In the genomic region with DNA sequence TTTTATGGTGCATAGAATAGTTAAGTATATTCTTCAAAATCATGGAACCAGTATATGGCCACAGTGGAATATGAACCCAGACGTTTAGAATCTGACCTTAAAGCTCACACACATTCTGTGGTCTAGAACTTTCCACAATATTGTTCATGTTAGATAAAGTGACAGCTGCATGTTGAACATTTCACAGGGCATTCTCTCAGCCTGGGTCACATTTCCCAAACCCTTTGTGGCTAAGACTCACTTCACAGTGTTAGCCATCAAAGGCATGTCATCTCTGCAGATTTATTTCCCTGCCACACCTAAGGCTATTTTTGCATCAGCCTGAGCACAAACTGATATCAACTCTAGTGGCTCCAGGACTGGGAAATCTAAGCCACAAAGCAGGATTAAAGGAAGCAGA, we compare ENCODE assay signal across 17 mouse cellular contexts. TPM values are rescaled to one million over a fixed set of nuclear protein-coding genes. Genes with fewer than 3 reads are reported as not detected.
A peak's percentile ranks its signal among the peaks of the same experiment; 100 is the strongest.
DNase-seq lines count a peak whose midpoint lies in the region; ATAC-seq and TF ChIP-seq lines count a peak whose summit lies in the region.
"Had no signal": no experiment of that assay in that cellular context is flagged by ENCODE, and none has a peak within 500 bp of the region (broad histone marks: within the 10 kb centered on the region; RNA-seq: fewer than 3 reads in every experiment).

No protein-coding gene starts in this region.

- ATAC-seq in heart, embryonic 13.5 days (ENCODE audit: extremely low read depth, insufficient number of reproducible peaks, low FRiP score, low TSS enrichment) = no peak
- 0 out of 2 replicates have a peak, but pooled peaks have one; percentile 36 for ATAC-seq in heart, postnatal 0 days (ENCODE audit: insufficient read depth, low read depth)
- ATAC-seq: CD4-positive, CD25-positive, alpha-beta regulatory T cell, adult 4 months; forebrain, embryonic 15.5 days had no signal

- no peaks in the 10 kb centered on the region for H3K27me3 ChIP-seq in heart, embryonic 13.5 days (replicated peaks)
- H3K27me3 ChIP-seq in heart, postnatal 0 days (ENCODE audit: control insufficient read depth, insufficient read depth, low read length) = no peaks in the 10 kb centered on the region
- H3K27me3 ChIP-seq in C2C12 (ENCODE audit: control insufficient read depth, insufficient read depth, insufficient read length) = no peaks in the 10 kb centered on the region
- H3K27me3 ChIP-seq: embryonic facial prominence, embryonic 12.5 days; forebrain, embryonic 15.5 days had no signal

- no peak overlapping the region for H3K9ac ChIP-seq in heart, embryonic 13.5 days
- no peak overlapping the region for H3K9ac ChIP-seq in heart, postnatal 0 days (replicated peaks; ENCODE audit: low read depth, low read length)
- H3K9ac ChIP-seq: embryonic facial prominence, embryonic 12.5 days; forebrain, embryonic 15.5 days; hindbrain, embryonic 14.5 days had no signal

- 0 out of 2 replicates have a peak, but pooled peaks cover 2% of the 10 kb centered on the region for H3K36me3 ChIP-seq in heart, embryonic 13.5 days
- no peaks in the 10 kb centered on the region for H3K36me3 ChIP-seq in heart, postnatal 0 days (replicated peaks; ENCODE audit: control insufficient read depth, insufficient read depth, low read length)
- H3K36me3 ChIP-seq in C2C12 (ENCODE audit: control insufficient read depth, insufficient read depth) = no peaks in the 10 kb centered on the region
- H3K36me3 ChIP-seq: embryonic facial prominence, embryonic 12.5 days; forebrain, embryonic 15.5 days; G1E had no signal

- H3K4me3 ChIP-seq in heart, embryonic 13.5 days = no peak overlapping the region
- H3K4me3 ChIP-seq in heart, postnatal 0 days (ENCODE audit: low read depth, low read length) = no peak overlapping the region
- H3K4me3 ChIP-seq in C2C12 (ENCODE audit: insufficient read depth, poor library complexity, severe bottlenecking) = no peak overlapping the region
- H3K4me3 ChIP-seq: embryonic facial prominence, embryonic 12.5 days; forebrain, embryonic 15.5 days had no signal

- H3K9me3 ChIP-seq in heart, embryonic 13.5 days = 0 out of 2 replicates have a peak, but pooled peaks cover 3% of the 10 kb centered on the region
- H3K9me3 ChIP-seq in heart, postnatal 0 days (replicated peaks; ENCODE audit: control insufficient read depth, low read length) = no peaks in the 10 kb centered on the region
- H3K9me3 ChIP-seq: embryonic facial prominence, embryonic 12.5 days; forebrain, embryonic 15.5 days; G1E had no signal

- no peak overlapping the region for H3ac ChIP-seq in C2C12 (ENCODE audit: control insufficient read depth, insufficient read length, low read depth)

- TF ChIP-seq CTCF in heart, postnatal 0 days (IDR thresholded peaks at IDR 0.05; ENCODE audit: low read depth) = no peak
- TF ChIP-seq CTCF in C2C12 (IDR thresholded peaks at IDR 0.05; ENCODE audit: control insufficient read depth, insufficient read depth, insufficient read length) = no peak

- TF ChIP-seq EP300 in heart, postnatal 0 days (IDR thresholded peaks at IDR 0.05; ENCODE audit: low read depth) = no peak

- no peaks in the 10 kb centered on the region for H3K79me2 ChIP-seq in C2C12 (ENCODE audit: control insufficient read depth, insufficient read depth)

- DNase-seq in heart, adult 18-20 months = no peak
- DNase-seq in heart, postnatal 0 days (ENCODE audit: low spot score) = no peak
- no peak for DNase-seq in heart, postnatal 25 days (ENCODE audit: low spot score)
- no peak for DNase-seq in adrenal gland, postnatal 14 days
- DNase-seq: adrenal gland, postnatal 10 days; cerebellum, adult 11-12 months; cerebellum, adult 9-10 months; cerebellum, postnatal 25 days; gastrocnemius, postnatal 36 days; kidney, adult 18-20 months had no signal

- H3K4me1 ChIP-seq in heart, embryonic 13.5 days = peaks cover 26% of the 10 kb centered on the region
- peaks cover 4% of the 10 kb centered on the region; the same call in 1 of the 2 replicates for H3K4me1 ChIP-seq in heart, postnatal 0 days (ENCODE audit: control insufficient read depth, insufficient read depth)
- H3K4me1 ChIP-seq: embryonic facial prominence, embryonic 12.5 days; forebrain, embryonic 15.5 days had no signal

- H3K4me2 ChIP-seq in heart, embryonic 13.5 days = 0 out of 2 replicates have a peak overlapping the region, but pooled peaks have one; percentile 6
- H3K4me2 ChIP-seq in heart, postnatal 0 days (ENCODE audit: low read depth, low read length) = no peak overlapping the region
- H3K4me2 ChIP-seq: embryonic facial prominence, embryonic 12.5 days; forebrain, embryonic 15.5 days; hindbrain, embryonic 14.5 days had no signal

- 17% methylated on average over 1 of the region's 1 CpGs for WGBS in heart, embryonic 13.5 days
- WGBS in heart, postnatal 0 days = 11% methylated on average over 1 of the region's 1 CpGs

- no peaks in the 10 kb centered on the region for H3K79me3 ChIP-seq in C2C12 (ENCODE audit: low read depth)

- intact Hi-C loops in heart, postnatal 25 days (cut with DNase I) = no loop called here

- H3K27ac ChIP-seq in heart, embryonic 13.5 days (replicated peaks) = peak overlapping the region; percentile 62
- no peak overlapping the region for H3K27ac ChIP-seq in heart, postnatal 0 days (ENCODE audit: low read depth)
- H3K27ac ChIP-seq: embryonic facial prominence, embryonic 12.5 days; forebrain, embryonic 15.5 days; hindbrain, embryonic 14.5 days had no signal

TF ChIP-seq in C2C12, 6 proteins besides CTCF, POLR2A, EP300 and RAD21:
- TF ChIP-seq MYOG (IDR thresholded peaks at IDR 0.05; ENCODE audit: control insufficient read depth, extremely low read depth, insufficient read length) = no peak
- TF ChIP-seq USF1 (IDR thresholded peaks at IDR 0.05; ENCODE audit: low read depth) = no peak
- no peak for TF ChIP-seq FOSL1 (IDR thresholded peaks at IDR 0.05; ENCODE audit: insufficient read depth, low read length, poor library complexity, severe bottlenecking)
- no peak for TF ChIP-seq MAX (IDR thresholded peaks at IDR 0.05)
- TF ChIP-seq CEBPB (IDR thresholded peaks at IDR 0.05; ENCODE audit: low read depth) = peak; percentile 7
- peak; percentile 89 for TF ChIP-seq MYOD1 (IDR thresholded peaks at IDR 0.05; ENCODE audit: control insufficient read depth, insufficient read length, low read depth)

RNA-seq across cellular contexts. Expression of gene Qpct, which starts 40.0 kb away (rescaled TPM):
- 36.5 and 36.6 TPM in 2 replicates for polyA plus RNA-seq in heart, embryonic 13.5 days (2015; fragmentation: Nextera tagmentation; extraction: Ambion mirVana)
- total RNA-seq in heart, adult 18-20 months (2021) = 1 to 10 TPM; 3.9 to 5.3 TPM
- 8.2 and 26.3 TPM in 2 replicates for total RNA-seq in heart, postnatal 0 days (2014; rRNA removed; ENCODE audit: low replicate concordance)
- 21.2 TPM in 2 replicates for polyA plus RNA-seq in heart, postnatal 0 days (2015; fragmentation: Nextera tagmentation; extraction: Ambion mirVana)
- 1 to 10 TPM; 5.9 to 7.2 TPM for total RNA-seq in heart, postnatal 25 days (2021)
- polyA plus RNA-seq in C2C12 (2012; fragmentation: generic; extraction: Trizol) = 0.71 TPM
- total RNA-seq in adrenal gland, postnatal 14 days (2021) = 9.2 and 13.0 TPM in 2 replicates
- polyA plus RNA-seq: G1E had no signal
